Mouse (Mus musculus): ENCODE results near the gene Dennd2a.

The Dennd2a gene

GRCm38 (mm10) chr6:39515739-39516131, 41.9 kb downstream of the Dennd2a start:
- DNase-seq (ENCODE audit: low spot score in 2 of 2): peak in 1 of 2 experiments; percentile 37

GRCm38 (mm10) chr6:39515040-39515738, 42.5 kb downstream of the Dennd2a start:
- no peak for DNase-seq (ENCODE audit: low spot score in 2 of 2)

DNA sequence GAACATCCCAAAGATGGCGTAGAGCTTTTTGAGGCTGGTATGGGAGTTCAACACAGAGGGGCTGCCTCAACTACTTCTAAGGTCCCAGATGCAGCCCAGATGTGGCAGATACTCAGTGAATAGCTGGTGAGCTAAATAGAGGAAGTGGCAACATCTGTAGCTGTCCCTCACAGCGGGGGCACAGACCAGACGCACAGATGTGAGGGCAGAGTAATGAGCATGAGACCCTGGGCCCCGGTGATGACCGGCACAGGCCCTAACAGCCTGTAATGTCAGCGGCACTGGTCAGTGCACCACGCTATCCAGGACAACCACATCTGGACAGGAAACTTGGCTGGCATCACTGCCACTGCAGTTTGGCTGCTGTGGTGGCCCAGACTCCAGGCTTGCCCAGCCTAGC, 54.2 kb downstream of the Dennd2a start:
- DNase-seq (ENCODE audit: low spot score in 2 of 2): no peak

DNA sequence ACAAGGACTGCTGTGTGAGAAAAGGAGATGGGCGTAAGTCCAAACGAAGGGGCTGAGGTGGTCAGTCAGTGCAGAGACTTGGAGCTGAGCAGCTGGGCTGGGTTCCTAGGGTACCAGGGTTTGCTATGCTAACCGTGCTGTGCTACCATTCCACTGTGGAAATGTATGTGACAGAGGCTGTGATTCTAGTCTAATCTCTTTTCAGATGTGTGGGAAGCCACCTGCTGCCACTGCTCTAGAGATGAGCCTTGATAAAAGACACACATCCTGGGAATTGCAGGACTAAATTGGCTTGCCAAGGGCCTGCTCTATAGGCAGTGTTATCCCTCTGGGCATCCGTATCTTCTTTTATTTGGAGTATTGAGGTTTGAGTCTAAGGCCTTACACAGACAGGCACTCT, 60.5 kb downstream of the Dennd2a start:
- DNase-seq (ENCODE audit: low spot score in 2 of 2): no peak

- DNase-seq (ENCODE audit: low spot score in 2 of 2): no peak
Measured at GRCm38 (mm10) chr6:39493129-39493714, 64.4 kb downstream of the Dennd2a start.

DNA sequence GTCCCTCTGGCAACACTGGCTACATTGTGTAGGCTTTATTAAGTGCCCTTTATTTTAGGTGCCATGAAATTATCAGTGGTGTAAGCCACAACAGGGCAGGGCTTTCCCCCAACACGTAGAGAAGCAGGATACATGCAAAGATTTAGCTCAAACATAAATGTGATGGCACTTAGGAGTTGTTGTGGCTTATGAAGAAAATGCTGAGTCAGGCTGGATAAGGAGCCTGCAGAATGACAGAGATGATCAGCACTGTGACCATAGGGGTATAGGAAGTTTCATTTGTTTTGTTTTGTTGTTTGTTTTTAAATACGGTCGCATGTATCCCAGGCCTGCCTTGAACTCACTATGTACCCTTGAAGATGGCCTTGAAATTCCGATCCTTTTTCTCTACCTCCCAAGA, 65.5 kb downstream of the Dennd2a start:
- DNase-seq (ENCODE audit: low spot score in 2 of 2): no peak

DNA sequence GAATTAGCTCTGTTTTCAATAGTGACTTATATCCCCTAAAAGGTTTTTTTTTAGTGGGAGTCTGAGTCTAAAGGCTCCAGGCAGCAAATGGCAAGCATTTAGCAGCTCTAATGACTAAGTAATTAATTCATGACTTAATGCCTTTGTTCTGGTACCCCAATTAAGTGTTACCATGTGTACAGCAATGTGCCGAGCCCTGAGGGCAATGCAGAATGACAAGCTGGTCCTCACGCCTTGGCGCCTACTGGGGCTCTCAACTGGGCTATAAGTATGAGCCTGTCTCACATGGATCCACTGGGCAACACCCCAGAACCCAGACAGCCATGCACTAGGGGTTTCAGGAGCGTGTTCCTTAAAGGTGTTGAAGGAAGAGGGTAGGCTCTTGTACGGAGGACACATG, 66.5 kb downstream of the Dennd2a start:
- DNase-seq (ENCODE audit: low spot score in 2 of 2): no peak

GRCm38 (mm10) chr6:39488292-39488691, 69.4 kb downstream of the Dennd2a start:
- no peak for DNase-seq (ENCODE audit: low spot score in 2 of 2)

GRCm38 (mm10) chr6:39483656-39484055, 74.0 kb downstream of the Dennd2a start:
- DNase-seq (ENCODE audit: low spot score in 2 of 2): no peak

GRCm38 (mm10) chr6:39478509-39479150, 79.0 kb downstream of the Dennd2a start:
- peak in 1 of 2 experiments; percentile 34 for DNase-seq (ENCODE audit: low spot score in 2 of 2)

DNA sequence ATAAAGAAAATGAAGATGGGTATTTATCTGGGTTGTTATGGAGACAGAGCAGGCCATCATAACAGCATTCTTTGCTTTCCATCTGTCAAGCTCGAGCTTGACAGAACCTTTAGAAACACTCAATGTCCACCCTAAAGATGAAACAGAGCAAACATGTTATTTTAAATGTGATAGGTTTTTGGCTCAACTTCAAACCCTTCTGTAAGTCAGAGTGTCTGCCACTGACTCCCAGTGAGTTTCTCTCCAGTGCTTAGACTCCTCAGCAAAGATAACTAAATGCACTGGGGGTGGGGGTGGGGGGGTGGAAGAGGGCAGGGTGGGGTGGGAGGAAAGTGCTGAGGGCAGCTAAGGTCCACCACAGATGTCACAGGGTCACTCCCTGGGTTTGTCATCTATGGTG, 81.0 kb downstream of the Dennd2a start:
- DNase-seq (ENCODE audit: low spot score in 2 of 2): no peak

DNA sequence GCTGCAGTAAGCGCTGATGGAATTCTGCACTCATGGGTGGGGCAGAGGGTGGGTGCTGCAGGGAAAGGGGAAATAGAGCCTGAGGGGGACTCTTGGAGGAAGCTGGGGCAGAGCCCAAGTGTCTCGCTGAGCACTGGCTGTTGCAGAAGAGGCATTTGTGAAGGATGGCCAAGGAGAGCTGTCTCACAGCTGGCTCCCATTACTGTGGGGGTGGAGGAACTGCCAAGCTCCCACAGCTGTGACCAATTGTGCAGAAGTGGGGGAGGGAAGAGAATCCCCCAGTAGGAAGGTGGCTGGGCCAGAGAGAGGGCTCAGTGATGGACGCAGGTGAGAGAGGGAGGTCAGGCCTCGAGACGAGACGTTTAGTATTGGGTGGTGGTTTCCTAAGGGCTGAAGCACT, 83.2 kb downstream of the Dennd2a start:
- peak in 1 of 2 experiments; percentile 44 for DNase-seq (ENCODE audit: low spot score in 2 of 2)

GRCm38 (mm10) chr6:39472837-39473236, 84.8 kb downstream of the Dennd2a start:
- DNase-seq (ENCODE audit: low spot score in 2 of 2): no peak

- no peak for DNase-seq (ENCODE audit: low spot score in 2 of 2)
Measured at GRCm38 (mm10) chr6:39472271-39472670, 85.4 kb downstream of the Dennd2a start.

- no peak for DNase-seq (ENCODE audit: low spot score in 2 of 2)
Measured at GRCm38 (mm10) chr6:39470076-39470475, 87.6 kb downstream of the Dennd2a start.

DNA sequence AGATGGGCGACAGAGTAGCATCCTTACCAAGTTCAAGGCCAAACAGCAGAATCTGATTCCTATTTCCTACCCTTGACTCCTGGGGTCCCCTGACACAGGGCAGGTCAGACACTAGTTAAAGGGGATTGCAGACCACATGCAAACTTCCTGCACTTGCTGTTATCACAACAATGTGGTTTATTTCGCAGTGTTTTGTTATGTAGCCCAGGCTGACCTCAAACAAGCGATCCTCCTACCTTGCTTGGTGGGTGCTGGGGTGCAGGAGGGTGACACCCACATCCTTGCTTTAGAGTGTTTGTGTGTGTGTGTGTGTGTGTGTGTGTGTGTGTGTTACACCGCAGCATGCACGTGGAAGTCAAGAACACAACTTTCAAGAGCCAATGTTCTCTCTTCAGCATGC, 88.2 kb downstream of the Dennd2a start:
- DNase-seq (ENCODE audit: low spot score in 2 of 2): no peak

DNA sequence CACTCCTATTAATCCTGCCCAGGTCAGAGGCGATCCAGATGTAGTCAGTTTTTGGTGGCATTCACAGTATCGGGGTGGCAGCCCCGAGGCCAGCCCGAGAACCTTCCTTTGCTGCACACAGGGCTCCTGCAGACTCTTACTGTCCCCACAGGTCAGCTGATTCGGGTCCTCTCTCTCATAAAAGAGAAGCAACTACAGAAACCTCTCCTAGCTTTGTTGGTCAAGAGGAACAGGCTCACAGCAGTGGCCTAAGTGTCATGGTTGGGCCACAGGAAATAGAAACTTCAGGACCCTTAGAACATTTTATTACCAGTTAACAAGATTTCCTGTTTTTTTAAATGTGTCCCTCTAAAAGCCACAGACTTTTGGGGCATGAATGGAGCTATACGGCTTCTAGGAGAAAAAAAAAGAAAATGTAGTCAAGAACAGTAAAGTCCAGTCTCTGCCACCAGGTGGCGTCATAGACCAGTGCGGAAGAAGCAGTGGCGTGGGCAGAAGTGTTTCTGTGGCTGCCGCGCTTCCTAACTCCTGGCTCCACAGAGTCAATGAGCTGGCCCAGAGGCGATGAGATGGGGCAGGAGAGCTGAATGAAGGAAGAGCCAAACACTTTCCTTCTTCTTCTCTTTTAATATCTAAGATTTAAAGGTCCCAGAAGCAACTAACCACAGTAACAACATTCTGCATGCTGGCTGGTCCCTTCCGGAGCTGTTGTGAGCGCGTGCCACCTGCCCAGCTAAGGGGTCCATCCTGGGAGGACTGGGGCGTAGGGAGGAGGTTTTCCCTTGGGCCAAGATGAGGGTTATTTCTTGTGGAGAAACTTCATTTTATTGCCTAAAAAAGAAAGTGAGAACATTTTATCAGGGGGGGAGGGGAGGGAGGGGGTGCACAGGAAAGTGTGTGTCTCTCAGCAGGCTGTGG, 94.8 kb downstream of the Dennd2a start:
- DNase-seq (ENCODE audit: low spot score in 2 of 2): peak; percentile 63 to 82

- no peak for DNase-seq (ENCODE audit: low spot score in 2 of 2)
Measured at GRCm38 (mm10) chr6:39460040-39460439, 97.6 kb downstream of the Dennd2a start.

GRCm38 (mm10) chr6:39455339-39456160, 102.1 kb downstream of the Dennd2a start:
- DNase-seq (ENCODE audit: low spot score in 2 of 2): no peak

GRCm38 (mm10) chr6:39454616-39455015, 103.1 kb downstream of the Dennd2a start:
- no peak for DNase-seq (ENCODE audit: low spot score in 2 of 2)

- no peak for DNase-seq (ENCODE audit: low spot score in 2 of 2)
Measured at GRCm38 (mm10) chr6:39453564-39453963, 104.1 kb downstream of the Dennd2a start.
